ENCODE assay signal across 8 mouse cellular contexts in genomic region chr9:57259736-57260135, GRCm38 (mm10). TPM values are rescaled to one million over a fixed set of nuclear protein-coding genes. Genes with fewer than 3 reads are reported as not detected.
DNase-seq lines count a peak whose midpoint lies in the region; ATAC-seq lines count a peak whose summit lies in the region.

No protein-coding gene starts in this region.

- H3K27ac ChIP-seq in hindbrain, embryonic 10.5 days: no peak overlapping the region
- no peak overlapping the region for H3K27ac ChIP-seq in hindbrain, embryonic 12.5 days
- no peak overlapping the region for H3K27ac ChIP-seq in midbrain, embryonic 15.5 days

- H3K4me2 ChIP-seq in hindbrain, embryonic 12.5 days (replicated peaks): no peak overlapping the region
- no peak overlapping the region for H3K4me2 ChIP-seq in midbrain, embryonic 15.5 days

- DNase-seq in hindbrain, embryonic 10.5 days (ENCODE audit: low spot score): peak; percentile 86
- DNase-seq in cerebellum, postnatal 36 days: peak; percentile 95 to 98
- peak; percentile 88 for DNase-seq in kidney, adult 11 months
- peak; percentile 79 to 86 for DNase-seq in left cerebral cortex, postnatal 36 days (ENCODE audit: low spot score in 2 of 2)
- peak; percentile 97 for DNase-seq in spleen, postnatal 10 days (ENCODE audit: low spot score in 2 of 2)

- 9% methylated on average over 3 of the region's 3 CpGs for WGBS in hindbrain, embryonic 10.5 days
- 4% methylated on average over 3 of the region's 3 CpGs for WGBS in hindbrain, embryonic 12.5 days
- WGBS in midbrain, embryonic 15.5 days: 6% methylated on average over 3 of the region's 3 CpGs

- H3K4me1 ChIP-seq in hindbrain, embryonic 10.5 days (replicated peaks): peaks cover 44% of the 10 kb centered on the region
- peaks cover 19% of the 10 kb centered on the region for H3K4me1 ChIP-seq in hindbrain, embryonic 12.5 days
- H3K4me1 ChIP-seq in midbrain, embryonic 15.5 days: peaks cover 19% of the 10 kb centered on the region

- H3K36me3 ChIP-seq in hindbrain, embryonic 10.5 days: peaks cover 38% of the 10 kb centered on the region
- H3K36me3 ChIP-seq in hindbrain, embryonic 12.5 days: peaks cover 19% of the 10 kb centered on the region
- H3K36me3 ChIP-seq in midbrain, embryonic 15.5 days (replicated peaks): no peaks in the 10 kb centered on the region

- no peak overlapping the region for H3K9ac ChIP-seq in hindbrain, embryonic 12.5 days
- H3K9ac ChIP-seq in midbrain, embryonic 15.5 days: no peak overlapping the region

- ATAC-seq in hindbrain, embryonic 12.5 days (ENCODE audit: low FRiP score): no peak
- ATAC-seq in granulocyte monocyte progenitor cell, adult 5-6 weeks (replicated peaks; ENCODE audit: poor library complexity, severe bottlenecking): peak; percentile 57
- ATAC-seq in midbrain, embryonic 15.5 days (replicated peaks): peak; percentile 54; the same call in 1 of the 2 replicates

- intact Hi-C loops in left cerebral cortex, postnatal 36 days (cut with DNase I): loop anchor here (1.0 to 10.0 kb wide), 2 partner anchors 174 to 245 kb away; partner anchors contain the start of gene Rpp25

- H3K4me3 ChIP-seq in hindbrain, embryonic 10.5 days: no peak overlapping the region
- H3K4me3 ChIP-seq in hindbrain, embryonic 12.5 days: no peak overlapping the region
- no peak overlapping the region for H3K4me3 ChIP-seq in midbrain, embryonic 15.5 days

- no peaks in the 10 kb centered on the region for H3K9me3 ChIP-seq in hindbrain, embryonic 10.5 days
- H3K9me3 ChIP-seq in hindbrain, embryonic 12.5 days (replicated peaks): no peaks in the 10 kb centered on the region
- no peaks in the 10 kb centered on the region for H3K9me3 ChIP-seq in midbrain, embryonic 15.5 days

- peaks cover 37% of the 10 kb centered on the region for H3K27me3 ChIP-seq in hindbrain, embryonic 10.5 days (ENCODE audit: insufficient read depth, poor library complexity, severe bottlenecking)
- peaks cover 28% of the 10 kb centered on the region for H3K27me3 ChIP-seq in hindbrain, embryonic 12.5 days
- H3K27me3 ChIP-seq in midbrain, embryonic 15.5 days (replicated peaks): peaks cover 9% of the 10 kb centered on the region

RNA-seq across cellular contexts. Expression of gene 1700017B05Rik, which starts 2.7 kb away (rescaled TPM):
- 9.5 and 10.9 TPM in 2 replicates for polyA plus RNA-seq in hindbrain, embryonic 10.5 days (2016; fragmentation: Nextera tagmentation; extraction: Ambion mirVana)
- 8.1 TPM in 2 replicates for polyA plus RNA-seq in hindbrain, embryonic 12.5 days (2016; fragmentation: Nextera tagmentation; extraction: Ambion mirVana)
- 38.6 and 43.6 TPM in 2 replicates for total RNA-seq in granulocyte monocyte progenitor cell, adult 5-6 weeks (2014; fragmentation: Nextera tagmentation)
- total RNA-seq in granulocyte monocyte progenitor cell, adult 5-6 weeks (2017): 18.9 and 20.0 TPM in 2 replicates
- total RNA-seq in left cerebral cortex, postnatal 36 days (2021): 10 to 100 TPM; 17.1 to 19.2 TPM
- 4.0 and 4.4 TPM in 2 replicates for polyA plus RNA-seq in midbrain, embryonic 15.5 days (2015; fragmentation: Nextera tagmentation; extraction: Ambion mirVana)

RNA-seq across cellular contexts. Expression of gene Trcg1, which starts 23.4 kb away (rescaled TPM):
- polyA plus RNA-seq in hindbrain, embryonic 10.5 days (2016; fragmentation: Nextera tagmentation; extraction: Ambion mirVana): not detected in 2 replicates
- polyA plus RNA-seq in hindbrain, embryonic 12.5 days (2016; fragmentation: Nextera tagmentation; extraction: Ambion mirVana): not detected in 2 replicates
- not detected in 2 replicates for total RNA-seq in granulocyte monocyte progenitor cell, adult 5-6 weeks (2014; fragmentation: Nextera tagmentation)
- not detected in 2 replicates for total RNA-seq in granulocyte monocyte progenitor cell, adult 5-6 weeks (2017)
- total RNA-seq in left cerebral cortex, postnatal 36 days (2021): not detected
- polyA plus RNA-seq in midbrain, embryonic 15.5 days (2015; fragmentation: Nextera tagmentation; extraction: Ambion mirVana): not detected in 2 replicates
